Mouse (Mus musculus) C2C12 (cell line): Measurements from ENCODE around the gene Kcna7. TPM values are rescaled to one million over a fixed set of nuclear protein-coding genes. Genes with fewer than 3 reads are reported as not detected.

Experiments
- H3K27me3 ChIP-seq: one replicate; pipeline ENCODE4 v1.6.1; 2011; ENCODE audit not compliant: control insufficient read depth, insufficient read depth, insufficient read length
- H3K36me3 ChIP-seq: one replicate; pipeline ENCODE4 v1.6.1; 2011; ENCODE audit not compliant: control insufficient read depth, insufficient read depth
- H3K4me3 ChIP-seq: one replicate; pipeline ENCODE4 v1.5.1; 2011; ENCODE audit warnings: mild to moderate bottlenecking, control low read depth; ENCODE audit not compliant: poor library complexity, insufficient read depth, severe bottlenecking
- H3K79me2 ChIP-seq: one replicate; pipeline ENCODE4 v1.6.1; 2011; ENCODE audit not compliant: control insufficient read depth, insufficient read depth
- H3K79me3 ChIP-seq: one replicate; pipeline ENCODE4 v1.6.1; 2011; ENCODE audit warnings: low read depth, control low read depth
- H3ac ChIP-seq: one replicate; pipeline ENCODE3; 2011; ENCODE audit warnings: low read depth; ENCODE audit not compliant: control insufficient read depth, insufficient read length
- CEBPB ChIP-seq: IDR thresholded peaks from one replicate; pipeline ENCODE4 v1.6.1; 2011; ENCODE audit warnings: low read depth, mild to moderate bottlenecking, control low read depth, moderate library complexity
- CTCF ChIP-seq: IDR thresholded peaks from one replicate; pipeline ENCODE4 v1.5.1; 2011; ENCODE audit not compliant: control insufficient read depth, insufficient read depth, insufficient read length
- FOSL1 ChIP-seq: IDR thresholded peaks from one replicate; pipeline ENCODE4 v1.8.0; 2011; ENCODE audit warnings: mild to moderate bottlenecking, low read length; ENCODE audit not compliant: poor library complexity, insufficient read depth, severe bottlenecking
- MAX ChIP-seq: IDR thresholded peaks from one replicate; pipeline ENCODE4 v1.6.1; 2011; ENCODE audit warnings: mild to moderate bottlenecking, control low read depth
- MYOD1 ChIP-seq: IDR thresholded peaks from one replicate; pipeline ENCODE4 v1.6.1; 2011; ENCODE audit warnings: low read depth; ENCODE audit not compliant: control insufficient read depth, insufficient read length
- MYOG ChIP-seq: IDR thresholded peaks from one replicate; pipeline ENCODE4 v1.6.1; 2011; ENCODE audit not compliant: control insufficient read depth, insufficient read length; ENCODE audit errors: extremely low read depth
- USF1 ChIP-seq: IDR thresholded peaks from one replicate; pipeline ENCODE4 v1.6.1; 2011; ENCODE audit warnings: low read depth, mild to moderate bottlenecking, control low read depth, moderate library complexity
- polyA plus RNA-seq: library from polyadenylated mRNA; unstranded; fragments of >200 nt; fragmentation: generic; extraction: Trizol; gene quantifications from one replicate; pipeline ENCODE4 v1.2.1, GENCODE M21; 2012; ENCODE audit warnings: missing spikeins

Kcna7 gene
- polyA plus RNA-seq, 1 experiment: 0.01 TPM

DNA sequence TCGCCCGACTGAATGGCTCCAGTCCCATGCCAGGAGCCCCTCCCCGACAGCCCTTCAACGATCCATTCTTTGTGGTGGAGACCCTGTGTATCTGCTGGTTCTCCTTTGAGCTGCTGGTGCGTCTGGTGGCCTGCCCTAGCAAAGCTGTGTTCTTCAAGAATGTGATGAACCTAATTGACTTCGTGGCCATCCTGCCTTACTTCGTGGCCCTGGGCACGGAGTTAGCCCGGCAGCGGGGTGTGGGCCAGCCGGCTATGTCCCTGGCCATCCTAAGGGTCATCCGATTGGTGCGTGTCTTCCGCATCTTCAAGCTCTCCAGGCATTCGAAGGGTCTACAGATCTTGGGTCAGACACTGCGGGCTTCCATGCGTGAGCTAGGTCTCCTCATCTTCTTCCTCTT lies 3.5 kb downstream of the Kcna7 start:
- H3K27me3 ChIP-seq: peaks cover 31% of the 10 kb centered on the region
- H3K4me3 ChIP-seq: no peak overlapping the region
- no peaks in the 10 kb centered on the region for H3K79me3 ChIP-seq
- H3K36me3 ChIP-seq: no peaks in the 10 kb centered on the region
- TF ChIP-seq CTCF (no peak), CEBPB (no peak), FOSL1 (no peak), MAX (no peak), MYOG (no peak), USF1 (no peak), MYOD1 (no peak)
- no peaks in the 10 kb centered on the region for H3K79me2 ChIP-seq
- H3ac ChIP-seq: no peak overlapping the region

DNA sequence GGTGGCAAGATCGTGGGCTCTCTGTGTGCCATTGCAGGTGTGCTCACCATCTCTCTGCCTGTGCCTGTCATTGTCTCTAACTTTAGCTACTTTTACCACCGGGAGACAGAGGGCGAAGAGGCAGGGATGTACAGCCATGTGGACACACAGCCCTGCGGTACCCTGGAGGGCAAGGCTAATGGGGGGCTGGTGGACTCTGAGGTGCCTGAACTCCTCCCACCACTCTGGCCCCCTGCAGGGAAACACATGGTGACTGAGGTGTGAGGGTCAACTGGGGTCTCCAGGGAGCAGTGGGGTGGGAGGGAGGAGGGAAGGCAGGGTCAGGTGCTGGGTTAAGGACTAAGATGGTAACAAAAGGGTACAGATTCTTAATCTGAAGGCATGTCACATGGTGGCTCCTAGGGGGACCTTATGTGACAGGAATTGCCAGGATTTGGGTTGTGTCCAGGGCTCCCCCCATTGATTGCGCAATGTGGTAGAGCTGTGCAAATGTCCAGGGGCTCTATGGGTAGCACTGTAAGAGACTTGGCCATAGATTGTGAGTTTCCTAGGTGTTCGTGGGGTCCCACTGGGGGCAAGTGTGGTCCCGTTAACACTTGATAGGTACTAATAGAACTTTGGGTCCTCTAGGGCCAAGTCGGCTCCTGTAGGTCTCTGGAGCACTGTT lies 4.2 kb downstream of the Kcna7 start:
- Histone ChIP-seq H3ac (no peak overlapping the region), H3K36me3 (no peaks in the 10 kb centered on the region), H3K79me3 (no peaks in the 10 kb centered on the region), H3K4me3 (no peak overlapping the region), H3K79me2 (no peaks in the 10 kb centered on the region), H3K27me3 (peaks cover 31% of the 10 kb centered on the region)
- no peak for TF ChIP-seq CTCF
- peak; percentile 67 for TF ChIP-seq CEBPB

DNA sequence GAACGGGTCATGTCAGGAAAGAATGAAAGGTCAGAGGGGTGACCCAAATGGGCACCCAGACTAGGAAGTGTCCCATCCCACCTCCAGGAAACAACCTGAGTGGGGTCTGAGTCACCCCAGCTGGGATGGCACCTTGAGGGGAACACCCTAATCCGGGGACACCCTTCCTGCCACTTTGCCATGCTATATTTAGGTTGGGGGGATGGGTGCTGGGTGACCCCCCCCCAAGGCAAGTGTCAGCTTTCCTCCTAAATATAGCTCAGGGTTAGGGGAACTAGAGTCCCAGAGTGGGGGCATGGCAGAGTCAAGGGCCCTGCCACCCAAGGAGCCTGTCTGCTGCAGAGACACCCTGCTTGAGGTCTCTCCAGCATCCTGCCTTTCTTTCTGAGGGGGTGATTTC lies 7.0 kb downstream of the Kcna7 start:
- Histone ChIP-seq H3K4me3 (no peak overlapping the region), H3K79me3 (no peaks in the 10 kb centered on the region), H3ac (no peak overlapping the region), H3K27me3 (peaks cover 27% of the 10 kb centered on the region), H3K36me3 (no peaks in the 10 kb centered on the region), H3K79me2 (no peaks in the 10 kb centered on the region)
- no peak for TF ChIP-seq MYOG
- no peak for TF ChIP-seq MYOD1
- TF ChIP-seq MAX: no peak
- TF ChIP-seq CTCF: no peak
- TF ChIP-seq CEBPB: no peak
- TF ChIP-seq FOSL1: no peak
- TF ChIP-seq USF1: no peak

DNA sequence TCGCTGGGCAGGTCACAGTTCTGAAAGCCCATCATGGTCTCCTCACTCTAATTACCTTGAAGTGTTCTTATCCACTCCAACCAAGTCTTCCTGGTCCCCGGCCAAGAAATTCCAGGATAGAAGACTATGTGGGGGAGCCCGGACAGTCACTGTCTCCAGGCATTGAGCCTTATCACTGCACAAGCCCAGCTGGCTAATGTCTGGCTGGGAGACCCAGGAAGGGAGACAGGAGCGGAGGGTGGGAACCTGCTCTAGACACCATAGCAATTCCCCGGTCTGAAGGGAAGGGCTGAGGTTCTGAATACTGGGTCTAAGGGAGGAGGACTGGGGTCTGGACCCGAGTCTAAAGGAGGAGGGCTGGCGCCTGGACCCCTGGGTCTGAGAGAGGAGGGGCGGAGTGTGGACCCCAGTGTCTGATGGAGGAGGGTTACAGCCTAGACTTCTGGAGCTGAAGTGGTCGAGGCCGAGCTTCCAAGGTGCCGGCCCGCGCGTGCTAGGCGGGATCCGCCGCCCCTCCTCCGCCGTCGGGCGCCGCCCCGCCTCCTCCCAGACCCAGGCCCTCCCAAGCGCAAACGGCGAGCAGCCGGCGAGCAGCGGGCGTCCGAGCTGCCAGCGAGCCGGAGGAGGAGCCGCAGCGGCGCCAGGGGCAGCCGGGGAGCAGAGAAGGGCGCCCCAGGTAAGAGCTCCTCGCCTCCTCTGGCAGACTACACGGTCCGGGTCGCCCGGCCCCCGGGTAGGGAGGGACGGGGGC lies 7.8 kb downstream of the Kcna7 start, which contains the start of gene Ntf5:
TSS of gene Ntf5 (plus strand) at position 583 of the 751 bp plus-strand sequence.
- Histone ChIP-seq H3K79me2 (no peaks in the 10 kb centered on the region), H3K79me3 (no peaks in the 10 kb centered on the region), H3K27me3 (peaks cover 22% of the 10 kb centered on the region), H3K36me3 (no peaks in the 10 kb centered on the region), H3K4me3 (peak within 1 kb of the TSS; percentile 23), H3ac (peak within 1 kb of the TSS; percentile 56)
- TF ChIP-seq MYOG: no peak
- TF ChIP-seq CTCF: no peak
- TF ChIP-seq FOSL1: no peak
- no peak for TF ChIP-seq CEBPB
- TF ChIP-seq MYOD1: no peak
- no peak for TF ChIP-seq USF1
- TF ChIP-seq MAX: no peak

DNA sequence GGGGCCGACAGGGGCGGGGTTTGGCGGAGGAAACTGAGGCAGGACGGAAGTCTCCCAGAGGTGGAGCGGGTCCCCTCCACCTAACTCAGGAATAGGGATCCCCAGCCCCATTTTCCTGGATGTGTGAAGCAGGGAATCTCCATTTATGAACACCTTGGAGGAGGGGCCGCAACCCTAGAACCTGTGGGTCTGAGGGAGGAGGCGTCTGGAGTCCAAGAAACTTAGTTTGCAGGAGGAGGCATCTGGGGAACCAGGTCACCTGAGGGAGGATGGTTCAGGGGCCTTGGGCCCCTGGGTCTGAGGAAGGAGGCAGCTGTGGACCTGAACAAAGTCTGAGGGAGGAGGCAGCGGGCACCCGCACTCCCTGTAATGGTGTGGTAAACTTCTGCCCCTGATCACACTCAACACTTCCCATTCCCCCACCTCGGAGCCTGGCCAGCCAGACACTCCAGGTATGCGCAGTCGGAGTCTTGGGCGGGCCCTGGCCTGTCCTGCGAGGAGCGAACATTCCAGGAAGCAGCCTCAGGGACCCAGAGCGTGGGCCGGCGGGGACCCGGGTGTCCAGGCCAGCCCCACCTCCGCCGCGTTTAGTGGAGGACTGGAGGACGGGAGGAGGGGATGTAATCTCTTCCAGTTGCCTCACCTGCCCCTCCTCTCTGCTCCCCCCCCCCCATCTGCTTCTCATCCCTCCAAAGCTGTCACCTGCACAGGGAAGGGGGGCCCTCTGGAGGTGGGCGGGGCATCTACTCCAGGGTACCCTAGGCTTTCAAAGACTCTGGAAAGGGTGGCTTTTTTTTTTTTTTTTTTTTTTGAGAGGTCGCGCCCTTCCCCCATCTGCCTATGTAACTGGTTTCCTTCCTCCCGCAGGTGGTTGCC lies 8.6 kb downstream of the Kcna7 start:
- Histone ChIP-seq H3K27me3 (peaks cover 17% of the 10 kb centered on the region), H3K79me3 (no peaks in the 10 kb centered on the region), H3K4me3 (peak overlapping the region; percentile 23), H3K36me3 (no peaks in the 10 kb centered on the region), H3ac (no peak overlapping the region), H3K79me2 (no peaks in the 10 kb centered on the region)
- TF ChIP-seq FOSL1 (no peak), CEBPB (no peak), CTCF (no peak), MAX (no peak), USF1 (no peak), MYOD1 (no peak), MYOG (no peak)
